Mouse (Mus musculus): Measurements from ENCODE around the gene Hspa1b. TPM values are rescaled to one million over a fixed set of nuclear protein-coding genes. Genes with fewer than 3 reads are reported as not detected.
"Not testable (repeated sequence)": the region's sequence is repeated elsewhere in the genome, so short reads cannot be mapped to it uniquely, and the experiment has no call there.

Gene Hspa1b
- polyA plus RNA-seq, 1 experiment from 2014 or later, result 0.84 TPM

- under 1% methylated on average over 29 of the region's 29 CpGs for WGBS
- H3K9me3 ChIP-seq (replicated peaks), result no peaks in the 10 kb centered on the region
- H3K4me3 ChIP-seq (replicated peaks), result peak overlapping the region; percentile 73
- H3K4me1 ChIP-seq, result peaks cover 19% of the 10 kb centered on the region
- peak overlapping the region; percentile 98 for H3K9ac ChIP-seq (replicated peaks)
- H3K27ac ChIP-seq (replicated peaks), result peak overlapping the region; percentile 89
- H3K27me3 ChIP-seq (replicated peaks), result peaks cover 16% of the 10 kb centered on the region
- peak overlapping the region; percentile 84 for H3K4me2 ChIP-seq
- peaks cover 15% of the 10 kb centered on the region for H3K36me3 ChIP-seq
- ATAC-seq (ENCODE audit: low FRiP score), result peak; percentile 54
These were observed 7.2 kb downstream of the Hspa1b start for GRCm38 (mm10) chr17:34951636-34952377.

- Histone ChIP-seq H3K4me2 (peak overlapping the region; percentile 84), H3K27ac (replicated peaks) (peak overlapping the region; percentile 89), H3K36me3 (peaks cover 15% of the 10 kb centered on the region), H3K9ac (replicated peaks) (peak overlapping the region; percentile 98), H3K27me3 (replicated peaks) (peaks cover 12% of the 10 kb centered on the region), H3K4me3 (replicated peaks) (peak overlapping the region; percentile 73), H3K9me3 (replicated peaks) (no peaks in the 10 kb centered on the region), H3K4me1 (peaks cover 19% of the 10 kb centered on the region)
- no peak for ATAC-seq (ENCODE audit: low FRiP score)
- WGBS, result 11% methylated on average over 10 of the region's 10 CpGs
These were observed 8.3 kb downstream of the Hspa1b start for GRCm38 (mm10) chr17:34950514-34951455.

- Histone ChIP-seq H3K27ac (replicated peaks) (no peak overlapping the region), H3K9ac (replicated peaks) (no peak overlapping the region), H3K4me1 (peaks cover 19% of the 10 kb centered on the region), H3K4me2 (no peak overlapping the region), H3K36me3 (peaks cover 15% of the 10 kb centered on the region), H3K27me3 (replicated peaks) (no peaks in the 10 kb centered on the region), H3K9me3 (replicated peaks) (no peaks in the 10 kb centered on the region), H3K4me3 (replicated peaks) (no peak overlapping the region)
- WGBS, result 40% methylated on average over 4 of the region's 4 CpGs
- ATAC-seq (ENCODE audit: low FRiP score), result no peak
These were observed 9.5 kb downstream of the Hspa1b start for GRCm38 (mm10) chr17:34949553-34949969.

GRCm38 (mm10) chr17:34948721-34949552 lies 10.1 kb downstream of the Hspa1b start:
- Histone ChIP-seq H3K4me1 (peaks cover 19% of the 10 kb centered on the region), H3K36me3 (peaks cover 15% of the 10 kb centered on the region)
- H3K27ac ChIP-seq (replicated peaks); H3K4me3 ChIP-seq (replicated peaks); H3K27me3 ChIP-seq (replicated peaks); H3K4me2 ChIP-seq; ATAC-seq (ENCODE audit: low FRiP score); H3K9me3 ChIP-seq (replicated peaks); H3K9ac ChIP-seq (replicated peaks): not testable (repeated sequence)
- WGBS, result 61% methylated on average over 9 of the region's 9 CpGs

- H3K27me3 ChIP-seq (replicated peaks), result no peaks in the 10 kb centered on the region
- H3K9ac ChIP-seq (replicated peaks), result no peak overlapping the region
- H3K4me1 ChIP-seq, result peaks cover 19% of the 10 kb centered on the region
- 31% methylated on average over 8 of the region's 8 CpGs for WGBS
- no peak overlapping the region for H3K4me2 ChIP-seq
- no peak for ATAC-seq (ENCODE audit: low FRiP score)
- peaks cover 15% of the 10 kb centered on the region for H3K36me3 ChIP-seq
- H3K27ac ChIP-seq (replicated peaks), result no peak overlapping the region
- H3K4me3 ChIP-seq (replicated peaks), result no peak overlapping the region
- H3K9me3 ChIP-seq (replicated peaks), result no peaks in the 10 kb centered on the region
These were observed 11.4 kb downstream of the Hspa1b start for GRCm38 (mm10) chr17:34947606-34948005.

GRCm38 (mm10) chr17:34946486-34947140 lies 12.4 kb downstream of the Hspa1b start:
- H3K27ac ChIP-seq (replicated peaks), result no peak overlapping the region
- no peak for ATAC-seq (ENCODE audit: low FRiP score)
- no peak overlapping the region for H3K4me3 ChIP-seq (replicated peaks)
- H3K9ac ChIP-seq (replicated peaks), result no peak overlapping the region
- H3K9me3 ChIP-seq (replicated peaks), result no peaks in the 10 kb centered on the region
- H3K4me1 ChIP-seq, result peaks cover 22% of the 10 kb centered on the region
- no peak overlapping the region for H3K4me2 ChIP-seq
- H3K27me3 ChIP-seq (replicated peaks), result no peaks in the 10 kb centered on the region
- H3K36me3 ChIP-seq, result peaks cover 15% of the 10 kb centered on the region
- 94% methylated on average over 5 of the region's 5 CpGs for WGBS

GRCm38 (mm10) chr17:34944362-34944761 lies 14.7 kb downstream of the Hspa1b start:
- no peaks in the 10 kb centered on the region for H3K27me3 ChIP-seq (replicated peaks)
- no peak overlapping the region for H3K4me2 ChIP-seq
- H3K9ac ChIP-seq (replicated peaks), result no peak overlapping the region
- ATAC-seq (ENCODE audit: low FRiP score), result no peak
- peaks cover 5% of the 10 kb centered on the region for H3K4me1 ChIP-seq
- H3K27ac ChIP-seq (replicated peaks), result no peak overlapping the region
- peaks cover under 1% of the 10 kb centered on the region; the same call in 1 of the 2 replicates for H3K36me3 ChIP-seq
- H3K4me3 ChIP-seq (replicated peaks), result no peak overlapping the region
- no peaks in the 10 kb centered on the region for H3K9me3 ChIP-seq (replicated peaks)

GRCm38 (mm10) chr17:34943128-34943815 lies 15.8 kb downstream of the Hspa1b start:
- no peak overlapping the region for H3K9ac ChIP-seq (replicated peaks)
- no peaks in the 10 kb centered on the region for H3K36me3 ChIP-seq
- H3K4me1 ChIP-seq, result peaks cover 5% of the 10 kb centered on the region
- WGBS, result 68% methylated on average over 4 of the region's 4 CpGs
- H3K9me3 ChIP-seq (replicated peaks), result no peaks in the 10 kb centered on the region
- H3K27ac ChIP-seq (replicated peaks), result no peak overlapping the region
- H3K4me2 ChIP-seq, result no peak overlapping the region
- H3K27me3 ChIP-seq (replicated peaks), result no peaks in the 10 kb centered on the region
- no peak for ATAC-seq (ENCODE audit: low FRiP score)
- no peak overlapping the region for H3K4me3 ChIP-seq (replicated peaks)

GRCm38 (mm10) chr17:34941344-34942041 lies 17.5 kb downstream of the Hspa1b start:
- Histone ChIP-seq H3K4me2 (peak overlapping the region; percentile 44), H3K4me1 (peaks cover 5% of the 10 kb centered on the region), H3K9me3 (replicated peaks) (no peaks in the 10 kb centered on the region), H3K9ac (replicated peaks) (no peak overlapping the region), H3K27ac (replicated peaks) (0 out of 2 replicates have a peak overlapping the region, but pooled peaks have one; percentile 7), H3K27me3 (replicated peaks) (no peaks in the 10 kb centered on the region), H3K36me3 (no peaks in the 10 kb centered on the region), H3K4me3 (replicated peaks) (peak overlapping the region; percentile 7)
- no peak; the same call in 1 of the 2 replicates for ATAC-seq (ENCODE audit: low FRiP score)
- 8% methylated on average over 15 of the region's 15 CpGs for WGBS

- 89% methylated on average over 6 of the region's 6 CpGs for WGBS
- no peak for ATAC-seq (ENCODE audit: low FRiP score)
- H3K36me3 ChIP-seq, result peaks cover 20% of the 10 kb centered on the region
- H3K27me3 ChIP-seq (replicated peaks), result no peaks in the 10 kb centered on the region
- H3K9me3 ChIP-seq (replicated peaks), result no peaks in the 10 kb centered on the region
- H3K27ac ChIP-seq (replicated peaks), result no peak overlapping the region
- H3K9ac ChIP-seq (replicated peaks), result no peak overlapping the region
- H3K4me3 ChIP-seq (replicated peaks), result no peak overlapping the region
- H3K4me1 ChIP-seq, result peaks cover 7% of the 10 kb centered on the region
- no peak overlapping the region for H3K4me2 ChIP-seq
These were observed 21.0 kb downstream of the Hspa1b start for GRCm38 (mm10) chr17:34937960-34938505.

All from neural tube, embryonic 15.5 days (tissue).